Mouse (Mus musculus): ENCODE measurements around the gene Galnt4. TPM values are rescaled to one million over a fixed set of nuclear protein-coding genes. Genes with fewer than 3 reads are reported as not detected.

Galnt4 gene
- total RNA-seq, 2 experiments from 2014 or later: 1.3 to 1.4 TPM

DNA sequence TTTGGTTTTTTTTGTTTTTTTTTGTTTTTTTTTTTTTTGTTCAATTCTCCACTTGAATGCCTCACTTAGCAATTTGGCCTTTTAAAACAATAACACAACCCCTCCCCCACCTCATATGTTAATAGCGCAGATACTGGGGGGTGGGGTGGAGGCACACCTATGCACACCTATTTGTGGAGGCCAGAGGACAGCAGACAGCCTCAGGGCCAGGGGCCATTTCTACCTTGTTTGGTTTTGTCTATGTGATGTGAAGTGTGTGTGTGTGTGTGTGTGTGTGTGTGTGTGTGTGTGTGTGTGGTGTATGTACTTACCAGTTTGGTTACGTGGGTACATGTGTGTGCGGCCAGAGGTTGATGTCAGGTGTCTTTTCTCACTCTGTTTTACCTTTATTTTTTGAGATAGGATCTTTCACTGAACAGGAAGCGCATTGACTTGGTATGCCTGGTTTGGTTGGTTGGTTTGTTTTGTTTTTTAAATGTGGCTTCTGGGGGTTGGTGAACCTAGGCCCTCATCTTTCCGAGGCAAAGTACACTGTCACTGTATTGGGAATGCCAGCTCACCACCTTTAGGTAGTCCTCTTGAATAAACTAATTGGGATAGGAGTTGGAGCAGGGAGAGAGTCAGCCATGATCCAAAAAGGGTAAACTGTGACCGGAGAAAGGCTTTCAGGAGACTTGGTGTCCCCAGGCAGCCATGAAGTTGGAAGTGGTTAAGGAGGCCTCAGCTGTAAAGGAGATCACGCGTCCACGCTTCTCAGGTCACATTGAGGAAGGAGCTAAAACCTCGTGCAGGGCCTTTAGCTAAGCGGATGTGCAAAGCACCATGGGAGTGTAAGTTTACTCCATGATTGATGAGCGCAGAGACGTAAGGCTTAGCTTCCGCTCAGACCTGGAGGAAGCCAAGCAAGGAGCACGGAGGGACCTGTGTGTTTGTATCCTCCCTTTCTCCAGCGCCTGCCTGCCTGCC, 9.0 kb downstream of the Galnt4 start:
- intact Hi-C loops (cut with DNase I): no loop called here
- DNase-seq: no peak
- Histone ChIP-seq H3K4me3 (no peak overlapping the region), H3K27ac (no peak overlapping the region)
- no peak for TF ChIP-seq CTCF (IDR thresholded peaks at IDR 0.05)

DNA sequence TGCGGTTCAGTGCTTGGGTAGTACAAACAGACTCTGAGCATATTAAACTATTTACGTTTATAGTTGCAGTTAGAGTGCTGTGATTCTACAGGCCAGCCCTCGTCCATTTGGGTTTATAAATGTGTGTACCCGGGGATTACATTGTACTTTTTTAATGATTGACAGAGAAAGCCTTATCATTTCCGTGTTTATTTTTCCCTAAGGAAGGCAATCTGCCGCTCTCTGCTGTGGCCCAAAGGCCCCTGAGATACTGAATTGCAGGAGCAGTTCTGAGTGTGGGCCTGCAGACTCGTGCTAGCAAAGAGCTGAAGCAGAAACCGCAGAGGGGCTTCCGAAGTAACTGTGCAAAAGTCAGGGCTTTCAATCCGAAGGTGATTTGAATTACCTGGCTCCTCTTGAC, 9.9 kb downstream of the Galnt4 start:
- intact Hi-C loops (cut with DNase I): no loop called here
- TF ChIP-seq CTCF (IDR thresholded peaks at IDR 0.05): no peak
- no peak for DNase-seq
- Histone ChIP-seq H3K4me3 (no peak overlapping the region), H3K27ac (no peak overlapping the region)

DNA sequence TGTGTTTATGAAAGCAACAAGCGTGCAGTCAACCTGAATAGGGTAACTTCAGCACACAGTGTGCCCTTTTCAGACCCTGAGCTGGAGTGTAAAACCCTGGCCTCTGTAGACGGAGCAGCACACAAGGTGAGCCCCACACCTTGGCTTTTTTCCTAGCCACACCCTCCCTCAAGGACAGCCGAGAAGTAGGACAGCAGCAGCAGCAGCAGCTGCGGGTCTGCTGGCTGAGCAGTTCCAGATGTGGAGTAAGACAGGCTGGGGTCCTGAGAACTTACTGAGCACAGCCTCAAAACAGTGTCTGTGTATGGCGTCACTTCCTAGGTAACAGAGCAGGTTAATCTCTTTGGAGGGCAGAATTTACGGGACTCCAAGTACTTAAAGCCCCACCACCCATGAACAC, 10.7 kb downstream of the Galnt4 start:
- DNase-seq: no peak
- TF ChIP-seq CTCF (IDR thresholded peaks at IDR 0.05): no peak
- Histone ChIP-seq H3K4me3 (no peak overlapping the region), H3K27ac (no peak overlapping the region)
- intact Hi-C loops (cut with DNase I): no loop called here

DNA sequence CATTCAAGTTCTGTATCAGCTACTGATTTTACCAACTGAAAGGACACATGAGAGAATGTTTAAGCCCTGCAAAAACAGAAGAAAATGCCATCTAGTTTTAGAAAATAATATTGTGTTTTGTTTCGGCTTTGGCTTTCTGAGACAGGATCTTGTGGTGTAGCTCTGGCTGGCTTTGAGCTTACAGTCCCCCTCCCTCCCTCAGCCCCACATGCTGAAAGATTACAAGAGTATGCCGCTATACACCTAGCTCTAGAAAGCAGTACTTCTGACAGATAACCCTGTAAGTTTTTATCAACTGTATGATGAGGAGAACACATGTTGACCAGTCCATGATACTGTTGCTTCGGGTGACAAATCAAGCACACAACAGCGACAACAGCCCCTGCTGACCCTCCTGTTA, 11.5 kb downstream of the Galnt4 start:
- intact Hi-C loops (cut with DNase I): no loop called here
- no peak overlapping the region for H3K27ac ChIP-seq
- no peak overlapping the region for H3K4me3 ChIP-seq
- no peak for TF ChIP-seq CTCF (IDR thresholded peaks at IDR 0.05)
- no peak for DNase-seq

DNA sequence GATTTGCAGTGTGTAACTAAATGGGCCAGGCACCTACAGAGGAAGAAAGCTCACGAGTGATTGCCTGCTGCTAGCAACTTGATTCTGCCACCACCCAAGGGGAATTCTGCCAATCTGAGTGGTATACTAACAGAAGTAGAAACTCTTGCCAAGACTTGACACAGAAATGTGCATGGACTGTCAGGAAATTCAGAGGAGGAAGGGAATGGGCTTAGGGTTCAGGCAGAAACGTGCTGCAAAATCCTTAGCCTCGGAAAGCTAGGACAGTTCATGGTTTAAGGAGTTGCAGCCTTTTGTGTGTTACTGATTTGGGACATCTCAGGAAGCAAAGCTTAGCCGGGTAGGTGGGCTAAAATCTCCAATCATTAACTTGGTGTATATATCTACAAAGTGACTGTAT, 18.3 kb downstream of the Galnt4 start, which contains the start of gene Phxr2:
TSS of gene Phxr2 (minus strand) at position 101 of the 400 bp plus-strand sequence.
- DNase-seq: no peak
- intact Hi-C loops (cut with DNase I): no loop called here
- Histone ChIP-seq H3K27ac (no peak within 1 kb of the TSS), H3K4me3 (no peak within 1 kb of the TSS)
- no peak for TF ChIP-seq CTCF (IDR thresholded peaks at IDR 0.05)

DNA sequence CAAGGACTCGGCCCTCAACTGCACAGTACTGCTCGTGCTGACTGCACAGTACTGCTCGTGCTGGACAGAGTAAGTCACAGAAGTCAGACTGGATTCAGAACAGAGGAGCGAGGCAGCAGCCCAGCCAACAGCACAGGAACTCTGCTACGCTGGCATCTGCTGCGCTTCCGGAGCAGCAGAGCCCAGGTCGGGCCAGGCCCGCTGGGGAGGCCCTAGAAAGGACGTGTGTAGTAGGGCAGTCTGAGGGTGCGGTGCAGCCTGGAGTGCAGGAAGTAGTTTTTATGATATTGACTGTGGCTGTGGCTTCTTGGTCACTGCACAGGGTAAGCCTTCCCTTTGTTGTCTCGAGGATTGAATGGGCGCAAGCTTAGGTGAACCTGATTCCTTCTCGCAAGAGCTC, 19.0 kb downstream of the Galnt4 start:
- intact Hi-C loops (cut with DNase I): no loop called here

DNA sequence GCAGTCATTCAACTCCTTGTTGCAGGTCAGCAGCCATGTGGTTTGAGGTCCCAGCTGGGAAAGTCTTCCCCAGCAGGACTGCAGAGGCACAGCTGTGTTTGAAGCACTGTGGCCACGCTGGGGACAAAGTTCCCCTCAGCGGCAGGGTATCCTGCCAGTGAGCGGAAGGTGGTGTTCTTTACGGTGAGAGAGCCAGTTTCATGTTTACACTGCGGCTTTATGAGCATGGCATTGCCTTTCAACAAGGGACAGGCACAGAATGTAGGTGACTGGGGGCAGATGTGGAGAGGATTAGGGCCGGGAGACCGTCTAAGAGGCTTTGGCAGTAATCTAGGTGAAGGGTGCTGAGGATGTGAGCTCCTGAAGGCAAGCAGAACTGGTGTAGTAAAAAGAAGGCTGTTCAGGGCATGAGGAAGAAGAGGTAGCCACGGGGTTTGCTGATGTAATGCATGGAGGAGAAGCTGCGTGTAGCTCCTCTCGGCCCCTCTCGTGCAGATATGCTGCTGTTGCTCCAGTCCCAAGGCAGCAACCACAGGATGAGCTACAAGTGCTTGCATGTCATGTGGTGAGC, 19.8 kb downstream of the Galnt4 start:
- DNase-seq: no peak
- no peak overlapping the region for H3K27ac ChIP-seq
- intact Hi-C loops (cut with DNase I): no loop called here
- no peak overlapping the region for H3K4me3 ChIP-seq
- no peak for TF ChIP-seq CTCF (IDR thresholded peaks at IDR 0.05)

More for the DNA sequence above, 19.0 kb downstream of the Galnt4 start:
- Histone ChIP-seq H3K4me3 (no peak overlapping the region), H3K27ac (no peak overlapping the region)
- peak; percentile 27 for DNase-seq
- no peak for TF ChIP-seq CTCF (IDR thresholded peaks at IDR 0.05)

DNA sequence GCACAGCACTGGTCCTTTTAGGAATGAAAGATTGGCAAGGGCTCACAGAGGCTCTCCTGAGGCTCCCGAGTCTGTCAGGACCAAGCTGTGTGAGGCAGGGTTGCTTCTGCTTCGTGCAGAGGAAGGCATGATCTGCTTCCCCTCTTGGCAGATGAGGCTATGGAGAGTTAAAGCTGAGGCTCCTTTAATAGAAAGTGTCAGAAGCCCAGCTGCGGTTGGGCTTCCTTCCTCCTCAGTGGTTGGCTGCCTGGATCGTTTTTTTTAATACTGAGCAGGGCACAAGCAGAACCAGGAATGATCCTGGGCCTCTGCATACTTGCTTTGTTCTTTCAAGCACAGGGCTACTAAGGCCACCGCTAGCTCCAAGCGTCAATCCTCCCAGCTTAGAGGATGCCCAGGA, 22.7 kb downstream of the Galnt4 start:
- no peak for TF ChIP-seq CTCF (IDR thresholded peaks at IDR 0.05)
- DNase-seq: peak; percentile 24
- no peak overlapping the region for H3K4me3 ChIP-seq
- H3K27ac ChIP-seq: peak overlapping the region; percentile 20; the same call in 1 of the 2 replicates
- intact Hi-C loops (cut with DNase I): no loop called here

DNA sequence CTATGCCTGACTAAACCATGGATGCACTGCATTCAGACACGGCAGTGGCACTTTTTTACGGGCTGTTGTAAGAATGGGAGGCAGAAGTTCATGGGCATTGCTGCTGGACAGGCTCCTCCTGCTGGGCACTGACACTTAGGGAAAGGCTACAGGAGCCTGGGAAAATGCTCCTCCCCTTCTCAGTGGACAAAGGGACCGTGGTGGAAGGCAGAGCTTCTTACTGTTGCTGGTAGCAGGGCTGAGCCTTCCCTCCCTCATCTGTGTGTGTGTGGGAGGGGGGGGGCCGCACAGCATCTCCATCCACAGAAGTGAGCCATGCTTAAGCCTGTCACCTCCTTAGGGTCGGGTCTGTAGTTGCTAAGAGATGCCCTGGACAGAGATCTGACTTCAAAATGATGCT, 23.3 kb downstream of the Galnt4 start:
- intact Hi-C loops (cut with DNase I): no loop called here
- no peak overlapping the region for H3K4me3 ChIP-seq
- no peak for DNase-seq
- 0 out of 2 replicates have a peak overlapping the region, but pooled peaks have one; percentile 20 for H3K27ac ChIP-seq
- TF ChIP-seq CTCF (IDR thresholded peaks at IDR 0.05): no peak

DNA sequence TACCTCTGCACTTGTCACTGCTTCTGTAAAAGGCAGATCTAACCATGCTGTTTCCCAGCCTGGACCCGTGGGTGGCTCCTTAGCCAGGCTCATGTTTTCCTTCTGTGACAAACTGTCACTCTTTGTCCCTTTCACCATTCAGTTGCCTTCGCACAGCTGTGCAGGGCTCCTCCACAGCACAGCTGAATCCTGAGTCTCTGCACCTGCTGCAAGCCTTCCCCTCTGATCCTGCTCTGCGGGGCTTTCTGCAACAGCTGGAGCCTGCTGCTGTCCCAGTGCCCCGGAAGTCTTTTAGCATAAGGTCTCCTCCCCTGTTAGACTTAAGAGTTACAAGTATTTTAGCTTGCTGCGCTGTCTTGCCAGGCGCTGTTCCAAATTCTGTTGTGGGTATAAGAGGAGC, 24.2 kb downstream of the Galnt4 start:
- no peak for DNase-seq
- no peak overlapping the region for H3K4me3 ChIP-seq
- H3K27ac ChIP-seq: no peak overlapping the region
- intact Hi-C loops (cut with DNase I): no loop called here
- TF ChIP-seq CTCF (IDR thresholded peaks at IDR 0.05): no peak

DNA sequence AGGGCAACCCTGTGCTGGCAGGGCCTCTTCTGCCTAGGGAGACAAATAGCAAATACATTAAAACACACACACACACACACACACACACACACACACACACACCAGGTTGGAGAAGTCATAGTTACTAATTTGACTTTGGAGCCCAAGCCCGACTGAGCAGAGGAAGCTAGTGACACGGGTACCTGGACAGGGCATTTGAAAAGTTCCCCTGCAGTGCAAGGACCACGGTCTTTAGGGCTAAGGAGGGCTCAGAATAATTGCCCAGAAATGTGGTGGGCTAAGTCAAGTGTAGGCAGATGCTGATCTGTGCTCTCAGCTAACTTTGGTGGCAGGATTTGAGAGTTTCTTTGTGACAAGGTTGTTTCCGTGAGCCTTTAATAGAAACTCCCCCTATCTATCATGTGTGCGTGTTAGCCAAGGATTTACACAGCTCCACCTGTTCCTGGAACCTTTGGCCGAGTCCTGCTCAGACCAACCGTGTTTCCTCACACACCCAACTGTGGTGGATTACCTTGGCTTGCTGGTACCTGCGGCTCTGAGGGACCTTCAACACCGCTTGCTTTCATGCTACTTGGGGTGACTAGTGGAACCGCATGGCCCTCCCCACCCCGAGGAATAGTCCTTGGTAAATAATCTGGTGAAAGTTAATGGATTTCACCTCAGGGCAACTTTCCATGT, 24.8 kb downstream of the Galnt4 start:
- Histone ChIP-seq H3K27ac (no peak overlapping the region), H3K4me3 (no peak overlapping the region)
- no peak for DNase-seq
- no peak for TF ChIP-seq CTCF (IDR thresholded peaks at IDR 0.05)
- intact Hi-C loops (cut with DNase I): no loop called here

DNA sequence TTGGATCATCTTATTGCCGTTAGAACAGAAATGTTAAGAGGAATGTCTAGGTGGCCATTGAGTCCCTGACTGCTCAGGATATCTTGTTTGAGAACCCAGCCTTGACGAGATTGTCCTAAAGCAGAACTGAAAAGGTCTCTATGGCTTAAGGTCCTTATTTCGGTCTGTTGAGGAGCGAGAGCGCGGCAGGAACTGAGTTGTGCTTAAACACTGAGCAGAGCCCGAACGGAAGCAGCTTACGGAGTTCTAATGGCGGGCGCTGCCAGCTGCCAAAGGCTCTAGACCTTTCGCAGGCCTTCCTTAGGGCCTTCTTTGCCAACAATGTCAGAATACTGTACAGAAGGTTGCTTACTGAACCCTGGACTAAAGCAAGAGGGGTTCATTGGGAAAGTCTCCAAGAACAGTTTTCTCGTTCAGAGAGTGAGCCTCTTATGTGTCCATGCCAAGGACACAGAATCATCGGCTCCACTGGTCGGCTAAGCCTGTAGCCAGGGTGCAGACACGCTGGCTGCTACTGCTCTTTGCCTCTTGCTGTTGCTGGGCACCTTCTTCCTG, 25.4 kb downstream of the Galnt4 start:
- Histone ChIP-seq H3K27ac (no peak overlapping the region), H3K4me3 (no peak overlapping the region)
- DNase-seq: no peak
- no peak for TF ChIP-seq CTCF (IDR thresholded peaks at IDR 0.05)
- intact Hi-C loops (cut with DNase I): no loop called here

DNA sequence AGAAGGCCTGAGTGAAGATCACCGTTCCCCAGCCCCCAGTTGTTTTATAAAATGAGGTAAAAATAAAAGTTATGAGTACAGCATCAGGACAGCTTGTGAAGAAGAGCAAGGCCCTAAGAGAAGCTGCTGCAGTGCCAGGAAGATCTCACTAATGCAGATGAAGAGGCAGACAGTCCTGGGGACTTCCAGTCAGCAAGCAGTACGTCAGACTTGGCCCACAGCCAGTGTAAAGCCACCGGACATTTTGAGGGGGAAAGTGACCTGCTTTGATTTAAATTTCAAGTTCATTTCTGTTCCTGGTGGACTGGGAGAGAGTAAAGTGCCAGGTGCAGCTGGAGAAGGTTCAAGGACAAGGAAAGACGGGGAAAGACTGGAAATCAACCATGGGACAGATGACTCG, 28.4 kb downstream of the Galnt4 start:
- Histone ChIP-seq H3K27ac (no peak overlapping the region), H3K4me3 (no peak overlapping the region)
- intact Hi-C loops (cut with DNase I): no loop called here
- DNase-seq: no peak
- no peak for TF ChIP-seq CTCF (IDR thresholded peaks at IDR 0.05)

Data from gastrocnemius, adult 2 months (tissue).